Mouse (Mus musculus): ENCODE results near the gene Pqlc2. TPM values are rescaled to one million over a fixed set of nuclear protein-coding genes. Genes with fewer than 3 reads are reported as not detected.

The Pqlc2 gene
- 1 to 10 TPM; 4.9 to 6.9 TPM for total RNA-seq (2021)
- long read RNA-seq, experiment 1, transcript Pqlc2-201 (9 exons, 1,532 nt), result major isoform, 10 of 13 reads
- long read RNA-seq, experiment 1, partial matches to known transcripts, result 2 of 13 reads
- long read RNA-seq, experiment 1, other reads (novel, unspliced or antisense), result 1 of 13 reads
- long read RNA-seq, experiment 2, transcript Pqlc2-201 (9 exons, 1,532 nt), result major isoform, 9 of 11 reads
- long read RNA-seq, experiment 2, partial matches to known transcripts, result 0 of 11 reads
- long read RNA-seq, experiment 2, other reads (novel, unspliced or antisense), result 1 of 11 reads

GRCm38 (mm10) chr4:139310171-139310898, at the start of gene Pqlc2, which contains the start of gene Akr7a5:
Gene Pqlc2 (minus strand): TSS chr4:139310708.
Gene Akr7a5 (plus strand): TSS chr4:139310744.
- peak; percentile 94 for DNase-seq

GRCm38 (mm10) chr4:139357211-139357610, 46.7 kb upstream of the Pqlc2 start:
- no peak for DNase-seq

GRCm38 (mm10) chr4:139352832-139353231, 42.3 kb upstream of the Pqlc2 start:
- no peak for DNase-seq

GRCm38 (mm10) chr4:139351931-139352711, 41.6 kb upstream of the Pqlc2 start, which contains the start of the genes Mrto4, Emc1 and Ubr4:
Gene Mrto4 (minus strand): TSS chr4:139352576.
Gene Emc1 (plus strand): TSS chr4:139352587.
Gene Ubr4 (plus strand): TSS chr4:139352609.
- DNase-seq, result peak; percentile 81

DNA sequence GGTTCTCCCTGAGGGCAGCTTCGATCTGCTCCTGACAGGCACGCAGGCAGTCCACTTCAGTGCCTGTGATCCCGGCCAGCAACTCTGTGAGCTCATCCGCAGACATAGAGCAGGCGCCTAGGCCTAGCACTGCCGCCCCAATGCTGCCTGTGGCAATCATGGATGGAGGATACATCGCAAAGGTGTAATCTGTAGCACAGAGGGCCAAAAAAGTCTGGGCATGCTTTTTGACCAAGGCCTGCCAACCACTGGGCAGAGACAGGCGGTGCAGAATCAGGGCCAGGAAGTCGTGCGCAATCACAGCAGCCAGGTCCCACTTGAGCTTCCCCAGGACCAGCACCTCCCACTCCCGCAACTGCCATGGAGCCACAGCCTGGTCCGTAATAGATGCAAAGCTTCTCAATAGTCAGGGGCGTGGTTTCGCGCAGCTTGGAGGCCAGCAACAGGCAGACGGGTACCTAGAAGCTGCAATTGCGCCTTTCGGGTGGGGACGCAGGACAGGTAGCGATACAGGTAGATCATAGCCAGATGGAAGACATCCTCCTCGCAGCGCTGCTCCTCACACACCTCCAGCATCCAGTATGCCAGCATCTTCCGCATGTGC, 35.0 kb upstream of the Pqlc2 start:
- DNase-seq, result no peak

GRCm38 (mm10) chr4:139343718-139344117, 33.2 kb upstream of the Pqlc2 start:
- no peak for DNase-seq

DNA sequence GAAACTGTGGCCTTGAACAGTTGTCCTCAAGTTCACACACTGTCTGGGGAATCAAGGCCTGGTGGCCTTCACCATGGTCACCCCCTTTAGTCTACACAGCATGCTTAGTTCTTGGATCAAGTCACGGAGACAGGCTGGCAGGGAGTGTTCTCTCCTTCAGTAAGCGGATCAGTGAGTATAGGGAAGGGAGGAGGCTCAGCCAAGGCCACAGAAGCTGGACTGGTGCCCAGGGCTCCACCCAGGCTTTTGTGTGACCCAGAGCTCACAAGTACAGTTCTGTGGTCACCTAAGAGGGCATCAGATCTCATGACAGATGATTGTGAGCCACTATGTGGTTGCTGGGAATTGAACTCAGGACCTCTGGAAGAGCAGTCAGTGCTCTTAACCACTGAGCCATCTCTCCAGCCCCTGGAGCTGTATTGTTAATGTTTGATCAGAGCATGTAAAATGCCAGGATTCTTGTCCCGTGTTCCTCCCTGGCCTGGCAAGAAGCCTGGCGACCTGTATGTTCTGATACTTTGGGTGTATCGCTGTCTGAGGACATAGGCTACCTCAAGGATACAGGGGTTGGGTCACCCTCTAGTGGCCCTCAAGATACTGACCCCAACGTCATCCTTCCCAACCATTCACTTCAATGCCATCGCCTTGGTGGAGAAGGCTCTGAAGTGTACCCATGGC, 31.2 kb upstream of the Pqlc2 start:
- no peak for DNase-seq

- DNase-seq, result no peak
Observed at GRCm38 (mm10) chr4:139340835-139341234, 30.3 kb upstream of the Pqlc2 start.

GRCm38 (mm10) chr4:139338145-139338544, 27.6 kb upstream of the Pqlc2 start:
- no peak for DNase-seq

GRCm38 (mm10) chr4:139336822-139337483, 26.4 kb upstream of the Pqlc2 start:
- DNase-seq, result peak; percentile 58

- no peak for DNase-seq
Observed at GRCm38 (mm10) chr4:139335507-139335906, 25.0 kb upstream of the Pqlc2 start.

DNA sequence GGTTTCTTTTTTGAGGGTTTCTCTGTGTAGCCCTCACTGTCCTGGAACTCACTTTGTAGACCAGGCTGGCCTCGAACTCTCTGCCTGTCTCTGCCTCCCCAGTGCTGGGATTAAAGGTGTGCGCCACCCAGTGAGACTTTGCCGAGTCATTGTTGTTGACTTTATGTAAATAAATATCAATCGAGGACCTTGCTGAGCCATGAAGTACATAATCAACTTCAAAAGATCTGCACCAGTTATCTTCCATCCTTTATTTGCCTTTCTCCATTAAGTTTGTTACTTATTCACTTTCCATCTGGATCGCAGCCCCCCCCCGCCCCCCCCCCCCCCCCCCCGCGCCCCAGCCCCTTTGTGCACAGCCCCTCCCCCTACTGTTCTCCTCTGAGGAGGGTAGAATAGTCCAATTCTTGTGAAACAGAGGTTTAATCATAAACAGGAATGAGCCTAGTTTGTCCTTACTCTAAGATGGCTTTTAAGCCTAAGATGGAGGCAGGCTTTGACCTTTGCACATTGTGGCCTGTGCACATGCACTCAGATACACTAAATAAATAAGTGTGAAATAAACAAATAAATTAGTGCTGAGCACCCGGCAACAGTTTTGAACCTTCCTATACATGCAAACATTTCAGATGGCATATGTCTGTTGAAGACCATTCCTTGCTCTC, 24.3 kb upstream of the Pqlc2 start:
- DNase-seq, result no peak

DNA sequence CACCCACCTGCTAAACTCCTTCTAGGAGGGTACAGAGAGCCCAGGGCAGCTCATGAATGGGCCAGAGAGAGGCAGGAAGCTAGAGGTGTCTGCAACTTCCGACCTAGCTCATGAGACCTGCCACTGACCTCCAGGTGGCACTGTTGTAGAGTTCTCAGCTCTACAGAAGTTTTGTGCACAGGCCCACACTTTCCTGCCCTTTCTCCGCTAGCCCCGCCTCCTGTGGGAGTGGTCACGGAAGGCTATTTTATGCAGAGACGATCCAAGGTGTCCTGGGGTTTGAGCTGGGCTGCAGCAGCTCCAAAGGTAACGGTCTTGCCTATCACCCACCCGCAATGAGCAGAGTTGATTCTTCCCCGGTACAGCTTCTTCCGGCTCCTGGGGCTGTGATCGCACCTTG, 20.1 kb upstream of the Pqlc2 start:
- peak; percentile 42 for DNase-seq

GRCm38 (mm10) chr4:139319740-139320139, 9.2 kb upstream of the Pqlc2 start:
- DNase-seq, result no peak

- no peak for DNase-seq
Observed at GRCm38 (mm10) chr4:139318449-139318848, 7.9 kb upstream of the Pqlc2 start.

DNA sequence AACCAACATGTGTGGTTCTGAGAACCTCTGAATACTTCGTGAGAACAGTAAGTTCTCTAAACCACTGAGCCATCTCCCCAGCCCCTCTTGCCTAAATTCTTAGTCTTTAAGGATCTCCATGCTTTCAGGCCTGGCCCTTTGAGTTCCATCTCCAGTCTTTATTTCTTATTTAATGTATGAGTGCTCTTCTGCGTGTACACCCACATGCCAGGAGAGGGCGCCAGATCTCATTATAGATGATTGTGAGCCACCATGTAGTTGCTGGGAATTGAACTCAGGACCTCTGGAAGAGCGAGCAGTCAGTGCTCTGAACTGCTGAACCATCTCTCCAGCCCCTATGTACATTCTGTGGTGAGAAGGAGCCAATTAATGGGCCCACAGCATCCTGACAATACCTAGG, 2.1 kb upstream of the Pqlc2 start:
- DNase-seq, result no peak

GRCm38 (mm10) chr4:139311707-139312106, 1.2 kb upstream of the Pqlc2 start:
- DNase-seq, result no peak

DNA sequence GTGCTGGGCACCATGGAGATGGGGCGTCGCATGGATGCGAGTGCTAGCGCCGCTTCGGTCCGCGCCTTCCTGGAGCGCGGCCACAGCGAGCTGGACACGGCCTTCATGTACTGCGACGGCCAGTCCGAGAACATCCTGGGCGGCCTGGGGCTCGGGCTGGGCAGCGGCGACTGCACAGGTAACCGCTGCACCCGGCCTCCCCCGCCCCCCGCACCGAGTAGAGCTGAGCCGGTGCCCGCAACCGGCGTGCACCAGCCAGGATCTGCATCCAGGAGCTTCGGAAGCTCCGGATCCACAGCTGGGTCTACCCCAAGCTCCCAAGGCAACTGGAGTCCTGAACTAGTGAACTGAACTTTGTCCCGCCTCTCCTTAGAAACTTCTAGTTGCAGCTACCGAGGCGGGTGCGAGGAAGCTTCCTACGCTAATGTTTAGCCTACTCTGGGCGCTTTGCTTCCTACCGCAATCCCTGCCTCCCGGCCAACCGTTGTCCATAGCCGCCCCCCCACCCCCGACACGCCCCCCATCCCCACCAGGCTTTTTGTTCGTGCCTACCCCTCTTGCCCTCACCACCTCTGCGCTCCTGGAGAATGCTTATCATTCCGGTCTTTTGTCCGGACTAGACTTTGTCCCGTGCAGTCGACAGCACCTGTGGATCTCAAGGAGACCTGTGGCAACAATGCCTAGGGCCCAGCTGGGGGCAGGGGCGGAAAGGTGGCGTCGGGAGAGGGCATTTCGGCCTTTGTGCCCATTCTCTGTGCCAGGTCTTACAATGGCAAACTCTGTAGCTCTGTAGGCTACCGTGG, 592 bp upstream of the Pqlc2 start:
- DNase-seq, result no peak

GRCm38 (mm10) chr4:139309651-139310050, 857 bp downstream of the Pqlc2 start:
- no peak for DNase-seq

GRCm38 (mm10) chr4:139307916-139308315, 2.6 kb downstream of the Pqlc2 start:
- DNase-seq, result peak; percentile 41

All from gastrocnemius, postnatal 25 days (tissue).